Mouse (Mus musculus) megakaryocyte, embryonic 14.5 days (primary cell): ENCODE data around the gene Sept6. TPM values are rescaled to one million over a fixed set of nuclear protein-coding genes. Genes with fewer than 3 reads are reported as not detected.
"Not testable (repeated sequence)": the region's sequence is repeated elsewhere in the genome, so short reads cannot be mapped to it uniquely, and the experiment has no call there.

Experiments
- H3K27me3 ChIP-seq: replicated peaks from 2 replicates; pipeline ENCODE3; 2012; ENCODE audit warnings: inconsistent platforms
- H3K36me3 ChIP-seq: replicated peaks from 2 replicates; pipeline ENCODE3; 2012; ENCODE audit warnings: low read length, inconsistent platforms, mixed read lengths
- H3K4me1 ChIP-seq: 2 replicates; pipeline ENCODE4 v1.6.1; 2012; ENCODE audit warnings: inconsistent platforms
- H3K4me3 ChIP-seq: replicated peaks from 2 replicates; pipeline ENCODE3; 2012; ENCODE audit warnings: moderate library complexity, mild to moderate bottlenecking, inconsistent platforms
- H3K9me3 ChIP-seq: 2 replicates; pipeline ENCODE4 v1.6.1; 2012; ENCODE audit warnings: inconsistent platforms
- FLI1 ChIP-seq: IDR thresholded peaks from 2 replicates; pipeline ENCODE4 v1.6.1; 2012; ENCODE audit warnings: low read length, inconsistent platforms, mixed read lengths
- GATA1 ChIP-seq: IDR thresholded peaks from 3 replicates; pipeline ENCODE4 v1.6.1; 2012; ENCODE audit warnings: mixed read lengths, low read length, inconsistent platforms, borderline replicate concordance
- polyA plus RNA-seq: library from polyadenylated mRNA; stranded (reverse); fragments of >175 nt; gene quantifications from 2 replicates; pipeline ENCODE4 v1.2.3, GENCODE M21; 2012; ENCODE audit warnings: low replicate concordance; ENCODE audit not compliant: insufficient read depth

The Sept6 gene
- polyA plus RNA-seq, 1 experiment: 3.7 TPM

GRCm38 (mm10) chrX:36917749-36918148 is 73.8 kb downstream of the Sept6 start:
- no peaks in the 10 kb centered on the region for H3K36me3 ChIP-seq
- no peaks in the 10 kb centered on the region for H3K4me1 ChIP-seq
- peaks cover 9% of the 10 kb centered on the region for H3K27me3 ChIP-seq
- H3K4me3 ChIP-seq: no peak overlapping the region
- TF ChIP-seq GATA1: no peak
- no peak for TF ChIP-seq FLI1
- H3K9me3 ChIP-seq: no peaks in the 10 kb centered on the region

- Histone ChIP-seq H3K36me3 (no peaks in the 10 kb centered on the region), H3K9me3 (no peaks in the 10 kb centered on the region), H3K4me3 (no peak overlapping the region), H3K4me1 (peaks cover 7% of the 10 kb centered on the region; the same call in 1 of the 2 replicates), H3K27me3 (peaks cover 6% of the 10 kb centered on the region)
- TF ChIP-seq GATA1 (no peak), FLI1 (no peak)
These were observed 80.3 kb downstream of the Sept6 start for GRCm38 (mm10) chrX:36911343-36911742.

GRCm38 (mm10) chrX:36906539-36906938 is 85.1 kb downstream of the Sept6 start:
- Histone ChIP-seq H3K4me3 (no peak overlapping the region), H3K9me3 (0 out of 2 replicates have a peak, but pooled peaks cover 2% of the 10 kb centered on the region), H3K36me3 (no peaks in the 10 kb centered on the region), H3K4me1 (peaks cover 17% of the 10 kb centered on the region), H3K27me3 (no peaks in the 10 kb centered on the region)
- TF ChIP-seq GATA1 (no peak), FLI1 (no peak)

GRCm38 (mm10) chrX:36903115-36903768 is 88.4 kb downstream of the Sept6 start:
- Histone ChIP-seq H3K27me3 (no peaks in the 10 kb centered on the region), H3K4me3 (peak overlapping the region; percentile 93), H3K4me1 (peaks cover 17% of the 10 kb centered on the region), H3K36me3 (no peaks in the 10 kb centered on the region), H3K9me3 (0 out of 2 replicates have a peak, but pooled peaks cover 2% of the 10 kb centered on the region)
- TF ChIP-seq GATA1: no peak
- no peak for TF ChIP-seq FLI1

DNA sequence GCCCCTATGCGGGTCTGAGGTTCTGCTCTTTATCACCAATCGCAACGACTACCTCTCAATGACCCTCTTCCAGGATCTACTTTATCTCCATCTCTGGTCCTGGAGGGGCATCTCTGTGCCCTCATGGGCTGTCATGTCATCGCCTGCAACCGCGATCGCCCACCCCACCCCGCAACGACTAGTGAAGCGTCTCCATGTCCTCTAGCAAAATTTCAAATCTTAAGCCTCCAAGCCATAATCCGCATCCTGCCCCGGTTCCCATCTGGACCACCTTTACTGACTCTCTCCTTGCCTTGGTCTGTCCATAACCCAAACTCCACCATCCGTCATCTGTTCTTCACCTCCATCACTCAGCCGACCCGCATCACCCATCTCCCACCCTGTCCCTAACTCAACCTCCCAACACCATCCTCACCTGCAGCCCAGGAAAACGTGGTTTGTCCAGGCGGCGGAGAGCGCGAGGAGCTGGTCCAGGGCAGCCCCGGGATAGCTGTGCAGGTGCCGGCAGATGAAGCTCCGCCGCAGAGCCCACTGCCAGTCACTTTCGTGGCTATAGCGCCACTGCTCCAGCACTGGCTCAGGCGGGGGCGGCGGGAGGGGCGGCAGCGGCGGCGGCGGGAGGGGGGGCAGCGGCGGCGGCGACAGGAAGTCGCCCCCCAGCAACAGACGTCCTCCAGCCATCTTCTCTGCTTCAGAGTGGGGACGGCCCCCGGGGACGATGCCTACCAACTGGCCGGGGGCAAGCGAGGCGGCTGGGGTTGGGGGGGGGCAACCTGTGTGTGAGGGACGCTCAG is 89.1 kb downstream of the Sept6 start, which contains the start of gene Nkrf:
Nkrf (minus strand) TSS at position 579 of the 794 bp plus-strand sequence.
- H3K9me3 ChIP-seq: 0 out of 2 replicates have a peak, but pooled peaks cover 2% of the 10 kb centered on the region
- TF ChIP-seq FLI1 (no peak), GATA1 (no peak)
- H3K4me1 ChIP-seq: peaks cover 14% of the 10 kb centered on the region
- no peaks in the 10 kb centered on the region for H3K36me3 ChIP-seq
- no peaks in the 10 kb centered on the region for H3K27me3 ChIP-seq
- H3K4me3 ChIP-seq: peak within 1 kb of the TSS; percentile 93

GRCm38 (mm10) chrX:36901655-36902054 is 89.9 kb downstream of the Sept6 start:
- no peaks in the 10 kb centered on the region for H3K36me3 ChIP-seq
- peaks cover 9% of the 10 kb centered on the region for H3K4me1 ChIP-seq
- no peaks in the 10 kb centered on the region for H3K27me3 ChIP-seq
- TF ChIP-seq GATA1 (no peak), FLI1 (no peak)
- H3K9me3 ChIP-seq: 0 out of 2 replicates have a peak, but pooled peaks cover 2% of the 10 kb centered on the region
- H3K4me3 ChIP-seq: peak overlapping the region; percentile 93

- not testable (repeated sequence) for H3K9me3 ChIP-seq, H3K27me3 ChIP-seq, H3K4me1 ChIP-seq, H3K4me3 ChIP-seq, H3K36me3 ChIP-seq
These were observed 92.7 kb downstream of the Sept6 start for GRCm38 (mm10) chrX:36898931-36899330.

- TF ChIP-seq GATA1 (no peak), FLI1 (no peak)
- H3K4me3 ChIP-seq: no peak overlapping the region
- H3K36me3 ChIP-seq: peaks cover 67% of the 10 kb centered on the region
- H3K9me3 ChIP-seq: peaks cover 4% of the 10 kb centered on the region; the same call in 1 of the 2 replicates
- no peaks in the 10 kb centered on the region for H3K27me3 ChIP-seq
- no peaks in the 10 kb centered on the region for H3K4me1 ChIP-seq
These were observed 106.9 kb downstream of the Sept6 start for GRCm38 (mm10) chrX:36884719-36885118.

DNA sequence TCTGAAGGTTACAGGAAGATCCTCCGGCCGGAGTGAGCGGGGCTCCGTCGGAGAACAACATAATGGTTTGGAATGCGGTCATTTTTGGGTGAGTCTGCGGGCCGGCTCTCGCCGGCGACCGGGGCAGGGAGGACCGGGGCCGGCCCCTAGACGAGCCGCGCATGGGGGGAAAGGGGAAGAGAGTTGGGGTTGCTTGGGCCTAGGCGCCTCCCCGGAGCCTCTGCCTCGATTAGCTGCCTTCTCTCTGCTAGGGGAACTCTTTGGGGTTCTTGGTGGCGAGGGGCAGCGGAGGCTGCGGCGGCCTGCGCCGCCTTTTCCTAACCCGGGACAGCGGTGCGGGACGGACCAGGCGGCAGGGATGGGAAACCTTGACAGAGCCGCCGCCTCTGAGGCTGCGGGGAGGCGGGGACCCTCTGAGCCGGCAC is 116.9 kb downstream of the Sept6 start:
- peaks cover 5% of the 10 kb centered on the region for H3K27me3 ChIP-seq
- H3K4me3 ChIP-seq: peak overlapping the region; percentile 93
- H3K36me3 ChIP-seq: peaks cover 21% of the 10 kb centered on the region
- peaks cover 13% of the 10 kb centered on the region; the same call in 1 of the 2 replicates for H3K4me1 ChIP-seq
- TF ChIP-seq GATA1: no peak
- no peak for TF ChIP-seq FLI1
- peaks cover 9% of the 10 kb centered on the region; the same call in 1 of the 2 replicates for H3K9me3 ChIP-seq
